Mouse (Mus musculus) bone marrow, adult 2 months (tissue): ENCODE data around the gene Tmem240. TPM values are rescaled to one million over a fixed set of nuclear protein-coding genes. Genes with fewer than 3 reads are reported as not detected.

Source experiments
- H3K27ac ChIP-seq: fragments of 200-500 bp; 2 replicates; pipeline ENCODE4 v1.5.1; 2012; ENCODE audit warnings: low read depth, mild to moderate bottlenecking, control low read depth, inconsistent platforms, low read length; ENCODE audit not compliant: control insufficient read depth, poor library complexity, insufficient read depth
- H3K4me1 ChIP-seq: fragments of 200-500 bp; 2 replicates; pipeline ENCODE4 v1.6.1; 2011; ENCODE audit warnings: low read length; ENCODE audit not compliant: control insufficient read depth, insufficient read depth
- H3K4me3 ChIP-seq: fragments of 200-500 bp; replicated peaks from 2 replicates; pipeline ENCODE3; 2011; ENCODE audit warnings: mild to moderate bottlenecking, low read depth, low read length, control low read depth; ENCODE audit not compliant: control insufficient read depth
- CTCF ChIP-seq: fragments of 200-500 bp; IDR thresholded peaks from 2 replicates; pipeline ENCODE4 v1.5.1; 2011; ENCODE audit warnings: low read length, control low read depth; ENCODE audit not compliant: control insufficient read depth, insufficient read depth
- POLR2A ChIP-seq: fragments of 200-500 bp; IDR thresholded peaks from 2 replicates; pipeline ENCODE4 v1.6.1; 2011; ENCODE audit warnings: low read depth, mild to moderate bottlenecking, control low read depth, low read length, borderline replicate concordance; ENCODE audit not compliant: control insufficient read depth
- WGBS: fragments of 180-500 bp; shearing (Covaris S2); methylation state at CpG from one replicate; pipeline ENCODE4 v1.1.7; 2018; 5-methylcytosine and 5-hydroxymethylcytosine counted together
- polyA plus RNA-seq: library from polyadenylated mRNA; stranded (reverse); fragments of >200 nt; gene quantifications from 2 replicates; pipeline ENCODE4 v1.2.4, GENCODE M21; 2011; ENCODE audit warnings: low replicate concordance; ENCODE audit not compliant: missing spikeins, insufficient read depth, insufficient read length

Gene Tmem240
- polyA plus RNA-seq, 1 experiment = 3.0 TPM

DNA sequence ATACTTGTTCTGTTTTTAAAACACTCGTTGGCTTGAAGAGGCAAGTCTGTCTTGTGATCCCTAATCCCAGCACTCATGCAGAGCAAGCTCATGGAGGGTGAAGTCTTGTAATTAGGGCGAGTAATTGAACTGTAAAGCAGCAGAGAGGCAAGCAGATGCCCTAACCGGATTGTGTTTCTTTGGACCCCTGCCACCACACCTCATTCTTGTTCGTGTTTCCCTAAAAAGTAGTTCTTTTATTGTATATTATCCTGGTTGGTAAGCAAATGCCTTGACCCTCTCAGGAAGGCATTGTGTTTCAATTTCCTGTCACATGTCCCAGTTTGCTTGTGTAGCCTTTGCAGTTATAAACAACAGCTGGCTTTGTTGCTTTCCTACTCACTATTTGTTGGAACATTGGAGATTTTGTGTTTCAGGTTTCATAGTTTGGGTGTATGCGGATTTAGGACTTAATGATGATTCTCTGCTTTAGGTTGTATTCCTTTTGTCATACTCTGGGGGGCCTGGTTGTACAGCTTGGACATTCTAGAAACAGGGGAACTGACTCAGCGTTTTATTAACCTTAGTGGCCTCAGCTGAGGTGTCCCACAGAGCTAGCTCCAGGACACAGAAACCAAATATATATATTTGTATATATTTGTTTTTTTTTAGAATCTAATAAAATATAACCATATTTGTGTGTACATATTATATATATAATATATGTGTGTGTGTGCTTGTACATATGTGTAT is 23.9 kb upstream of the Tmem240 start:
- H3K4me1 ChIP-seq = peaks cover 3% of the 10 kb centered on the region

DNA sequence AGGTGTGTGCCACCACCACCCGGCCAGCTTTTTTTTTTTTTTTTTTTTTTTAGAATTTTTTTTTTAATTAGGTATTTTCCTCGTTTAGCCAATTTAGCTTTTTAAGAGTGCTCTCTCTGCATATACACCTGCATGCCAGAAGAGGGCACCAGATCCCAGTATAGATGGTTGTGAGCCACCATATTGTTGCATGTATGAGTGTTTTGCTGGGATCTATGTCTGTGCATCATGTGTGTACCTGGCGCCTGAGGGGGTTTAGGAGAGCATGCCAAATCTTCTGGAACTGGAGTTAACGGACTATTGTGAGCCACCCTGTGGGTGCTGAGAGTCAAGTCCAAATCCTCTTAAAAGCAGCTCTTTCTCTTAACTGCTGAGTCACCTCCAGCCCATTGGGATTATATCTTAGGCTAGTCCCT is 12.9 kb upstream of the Tmem240 start:
- H3K4me1 ChIP-seq = no peaks in the 10 kb centered on the region
- WGBS = 45% methylated on average over 4 of the region's 4 CpGs
- H3K4me3 ChIP-seq = no peak overlapping the region
- no peak for TF ChIP-seq POLR2A
- peak; percentile 37; the same call in 1 of the 2 replicates for TF ChIP-seq CTCF
- H3K27ac ChIP-seq = no peak overlapping the region

More for the DNA sequence above, 23.9 kb upstream of the Tmem240 start:
- TF ChIP-seq CTCF (no peak), POLR2A (no peak)
- H3K27ac ChIP-seq = no peak overlapping the region
- no peak overlapping the region for H3K4me3 ChIP-seq
- 23% methylated on average over 6 of the region's 6 CpGs for WGBS

DNA sequence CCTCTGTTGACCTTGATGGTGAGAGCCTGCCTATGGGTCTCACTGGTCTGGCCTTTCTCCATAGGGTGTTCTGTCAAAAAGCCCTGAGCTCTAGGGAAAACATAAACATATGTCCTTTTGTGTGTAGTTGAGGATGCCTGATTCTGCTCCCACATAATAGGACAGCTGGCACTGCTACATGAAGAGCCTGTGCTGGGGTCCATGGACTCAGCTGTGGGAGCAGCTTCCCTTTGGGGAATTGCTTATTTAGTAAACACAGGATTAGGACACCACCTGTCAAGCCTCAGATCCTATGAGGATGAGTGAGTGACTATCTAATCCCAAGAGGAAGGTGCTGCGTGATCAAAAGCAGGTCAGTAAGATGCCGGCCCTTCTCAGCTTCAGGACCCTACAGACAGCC is 6.6 kb upstream of the Tmem240 start:
- TF ChIP-seq POLR2A = no peak
- TF ChIP-seq CTCF = no peak
- Histone ChIP-seq H3K4me3 (no peak overlapping the region), H3K27ac (no peak overlapping the region), H3K4me1 (no peaks in the 10 kb centered on the region)
- 82% methylated on average over 2 of the region's 2 CpGs for WGBS

GRCm38 (mm10) chr4:155733267-155733666 is 1.3 kb upstream of the Tmem240 start:
- TF ChIP-seq CTCF = no peak
- TF ChIP-seq POLR2A = no peak
- Histone ChIP-seq H3K27ac (no peak overlapping the region), H3K4me3 (no peak overlapping the region), H3K4me1 (peaks cover 4% of the 10 kb centered on the region; the same call in 1 of the 2 replicates)
- WGBS = 87% methylated on average over 10 of the region's 10 CpGs

- H3K4me3 ChIP-seq = peak overlapping the region; percentile 74
- peak overlapping the region; percentile 64; the same call in 1 of the 2 replicates for H3K27ac ChIP-seq
- TF ChIP-seq CTCF (no peak), POLR2A (no peak)
- under 1% methylated on average over 73 of the region's 79 CpGs for WGBS
- peaks cover 4% of the 10 kb centered on the region; the same call in 1 of the 2 replicates for H3K4me1 ChIP-seq
Observed at GRCm38 (mm10) chr4:155734951-155735702, 527 bp downstream of the Tmem240 start.

- H3K4me3 ChIP-seq = peak overlapping the region; percentile 27
- TF ChIP-seq POLR2A (no peak), CTCF (no peak)
- WGBS = 64% methylated on average over 5 of the region's 5 CpGs
Observed at GRCm38 (mm10) chr4:155735788-155736187, 1.2 kb downstream of the Tmem240 start.

GRCm38 (mm10) chr4:155736421-155736820 is 1.8 kb downstream of the Tmem240 start:
- TF ChIP-seq CTCF (no peak), POLR2A (no peak)
- Histone ChIP-seq H3K27ac (no peak overlapping the region), H3K4me1 (peaks cover 4% of the 10 kb centered on the region; the same call in 1 of the 2 replicates), H3K4me3 (no peak overlapping the region)
- 90% methylated on average over 5 of the region's 5 CpGs for WGBS

More at GRCm38 (mm10) chr4:155735788-155736187, 1.2 kb downstream of the Tmem240 start:
- Histone ChIP-seq H3K27ac (no peak overlapping the region), H3K4me1 (peaks cover 4% of the 10 kb centered on the region; the same call in 1 of the 2 replicates)

DNA sequence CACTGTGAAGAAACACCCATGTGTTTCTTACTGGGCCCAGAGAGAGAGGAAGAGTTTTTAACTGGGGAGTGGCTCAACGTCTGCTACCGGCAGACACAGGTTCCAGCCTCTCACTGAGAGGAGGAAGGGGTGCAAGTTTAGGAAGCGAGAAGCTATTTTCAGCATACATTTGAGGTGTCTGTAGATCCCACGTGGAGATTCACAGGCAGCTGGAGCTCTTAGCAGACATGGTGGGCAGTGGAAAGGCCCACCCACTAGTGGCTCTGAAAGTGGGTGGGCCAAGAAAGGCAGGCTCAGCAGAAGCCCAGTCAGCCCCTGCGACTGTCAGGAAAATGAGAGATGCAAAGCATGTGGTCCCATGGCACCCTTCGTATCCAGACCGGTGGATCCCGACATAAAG is 3.7 kb downstream of the Tmem240 start:
- WGBS = 61% methylated on average over 8 of the region's 8 CpGs
- Histone ChIP-seq H3K4me1 (peaks cover 4% of the 10 kb centered on the region; the same call in 1 of the 2 replicates), H3K4me3 (no peak overlapping the region), H3K27ac (no peak overlapping the region)
- TF ChIP-seq POLR2A (no peak), CTCF (no peak)
